Mouse (Mus musculus): ENCODE measurements around the gene Olfr1301. TPM values are rescaled to one million over a fixed set of nuclear protein-coding genes. Genes with fewer than 3 reads are reported as not detected.

Gene Olfr1301
- polyA plus RNA-seq (2012; rRNA removed) (not detected in 2 replicates), polyA plus RNA-seq (2014; fragmentation: Nextera tagmentation; extraction: Ambion mirVana) (not detected in 2 replicates)

DNA sequence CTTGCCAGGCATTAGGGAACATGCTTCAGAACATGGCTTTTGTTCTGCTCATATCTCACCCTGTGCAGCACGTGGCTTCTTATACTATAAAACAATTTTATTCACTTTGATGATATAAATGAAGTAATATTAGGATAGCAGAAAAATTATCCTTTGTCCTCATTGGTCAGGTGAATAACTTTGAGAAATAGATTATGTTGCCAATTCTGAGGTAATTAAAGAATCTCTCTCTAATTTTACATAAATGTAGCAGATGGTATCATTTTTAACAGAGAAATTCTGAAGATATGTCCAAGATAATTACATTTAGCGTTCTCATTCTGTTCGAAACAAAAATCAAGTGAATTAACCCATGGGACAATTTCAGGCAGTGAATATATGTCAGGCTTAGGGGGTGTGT lies at the start of gene Olfr1301:
Gene Olfr1301, plus strand, starts transcription at position 301 of the 400 bp plus-strand sequence.
- Histone ChIP-seq H3K9me3 (ENCODE audit: control insufficient read depth, low read length) (no peaks in the 10 kb centered on the region), H3K4me3 (replicated peaks; ENCODE audit: low read length) (no peak within 1 kb of the TSS), H3K4me1 (ENCODE audit: control insufficient read depth, insufficient read depth, low read length) (no peaks in the 10 kb centered on the region), H3K36me3 (ENCODE audit: control insufficient read depth, insufficient read depth, low read length) (no peaks in the 10 kb centered on the region), H3K9ac (ENCODE audit: low read depth, low read length, severe bottlenecking) (no peak within 1 kb of the TSS), H3K4me2 (replicated peaks; ENCODE audit: low read depth, low read length, severe bottlenecking) (no peak within 1 kb of the TSS), H3K27ac (replicated peaks; ENCODE audit: low read depth, low read length) (no peak within 1 kb of the TSS), H3K27me3 (ENCODE audit: control insufficient read depth, insufficient read depth, low read length) (no peaks in the 10 kb centered on the region)
- no peak for ATAC-seq (ENCODE audit: low FRiP score, low read depth)
- no peak for TF ChIP-seq POLR2A (IDR thresholded peaks at IDR 0.05; ENCODE audit: borderline replicate concordance, extremely low read depth, insufficient read depth, insufficient read length)
- 88% methylated on average over 3 of the region's 3 CpGs for WGBS
- DNase-seq (ENCODE audit: low spot score): no peak

DNA sequence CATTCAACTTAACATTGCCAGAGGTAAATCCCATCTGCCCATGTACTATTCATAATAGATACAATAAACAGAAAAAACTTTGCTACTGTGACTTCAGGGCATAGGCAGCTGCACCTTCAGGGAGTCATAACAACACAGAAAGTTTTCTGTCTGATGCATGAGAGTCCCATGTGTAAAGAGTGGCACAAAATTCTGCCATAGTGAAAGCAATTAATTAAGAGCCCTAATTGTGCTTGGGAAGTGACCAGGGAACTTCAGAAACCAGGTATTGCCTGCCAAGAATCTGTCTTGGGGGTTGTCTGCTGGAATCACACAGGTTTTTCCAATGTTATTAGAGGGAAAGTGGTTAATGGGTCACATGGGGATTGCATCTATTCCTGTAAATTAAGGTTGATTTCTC lies 24.1 kb upstream of the Olfr1301 start:
- ATAC-seq (ENCODE audit: low FRiP score, low read depth) (no peak), DNase-seq (ENCODE audit: low spot score) (no peak)
- H3K27me3 ChIP-seq (ENCODE audit: control insufficient read depth, insufficient read depth, low read length): no peaks in the 10 kb centered on the region

DNA sequence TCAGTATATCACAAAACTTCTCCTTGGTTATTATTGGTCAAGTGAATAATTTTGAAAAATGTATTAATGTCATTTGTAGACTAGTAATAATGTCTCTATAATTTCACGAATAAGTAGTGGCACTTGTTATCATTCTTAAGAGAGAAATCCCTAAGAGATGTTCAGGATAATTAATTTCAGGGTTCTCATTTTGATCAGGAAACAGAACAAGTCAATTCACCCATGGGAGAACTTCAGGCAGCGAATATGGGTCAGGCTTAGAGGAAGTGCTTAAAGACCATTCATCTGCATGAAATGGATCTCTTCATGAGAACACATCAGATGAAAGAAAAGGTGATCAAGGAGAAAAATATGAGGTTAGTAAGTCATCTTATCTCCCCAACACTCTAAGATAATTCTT lies 26.3 kb downstream of the Olfr1301 start, which contains the start of gene Olfr1302:
Gene Olfr1302, plus strand, starts transcription at position 301 of the 400 bp plus-strand sequence.
- Histone ChIP-seq H3K9me3 (ENCODE audit: control insufficient read depth, low read length) (no peaks in the 10 kb centered on the region), H3K4me3 (replicated peaks; ENCODE audit: low read length) (no peak within 1 kb of the TSS), H3K4me1 (ENCODE audit: control insufficient read depth, insufficient read depth, low read length) (no peaks in the 10 kb centered on the region), H3K9ac (ENCODE audit: low read depth, low read length, severe bottlenecking) (no peak within 1 kb of the TSS), H3K27ac (replicated peaks; ENCODE audit: low read depth, low read length) (no peak within 1 kb of the TSS), H3K4me2 (replicated peaks; ENCODE audit: low read depth, low read length, severe bottlenecking) (no peak within 1 kb of the TSS), H3K27me3 (ENCODE audit: control insufficient read depth, insufficient read depth, low read length) (no peaks in the 10 kb centered on the region), H3K36me3 (ENCODE audit: control insufficient read depth, insufficient read depth, low read length) (no peaks in the 10 kb centered on the region)
- DNase-seq (ENCODE audit: low spot score) (no peak), ATAC-seq (ENCODE audit: low FRiP score, low read depth) (no peak)
- WGBS: 76% methylated on average over 2 of the region's 2 CpGs
- TF ChIP-seq POLR2A (IDR thresholded peaks at IDR 0.05; ENCODE audit: borderline replicate concordance, extremely low read depth, insufficient read depth, insufficient read length): no peak

More for the DNA sequence above, 24.1 kb upstream of the Olfr1301 start:
- Histone ChIP-seq H3K9ac (ENCODE audit: low read depth, low read length, severe bottlenecking) (no peak overlapping the region), H3K9me3 (ENCODE audit: control insufficient read depth, low read length) (no peaks in the 10 kb centered on the region), H3K27ac (replicated peaks; ENCODE audit: low read depth, low read length) (no peak overlapping the region), H3K4me2 (replicated peaks; ENCODE audit: low read depth, low read length, severe bottlenecking) (no peak overlapping the region), H3K4me3 (replicated peaks; ENCODE audit: low read length) (no peak overlapping the region), H3K4me1 (ENCODE audit: control insufficient read depth, insufficient read depth, low read length) (no peaks in the 10 kb centered on the region), H3K36me3 (ENCODE audit: control insufficient read depth, insufficient read depth, low read length) (no peaks in the 10 kb centered on the region)
- no peak for TF ChIP-seq POLR2A (IDR thresholded peaks at IDR 0.05; ENCODE audit: borderline replicate concordance, extremely low read depth, insufficient read depth, insufficient read length)

Other genes starting within 250 kb of the Olfr1301 start
- not detected in 2 replicates for gene Olfr1293-ps, start 225.8 kb upstream of the Olfr1301 start, polyA plus RNA-seq (2012; rRNA removed)
- gene Olfr1293-ps, start 225.8 kb upstream of the Olfr1301 start, polyA plus RNA-seq (2014; fragmentation: Nextera tagmentation; extraction: Ambion mirVana): not detected in 2 replicates
- gene Olfr1294, start 210.7 kb upstream of the Olfr1301 start, polyA plus RNA-seq (2012; rRNA removed): not detected in 2 replicates
- not detected in 2 replicates for gene Olfr1294, start 210.7 kb upstream of the Olfr1301 start, polyA plus RNA-seq (2014; fragmentation: Nextera tagmentation; extraction: Ambion mirVana)
- gene Olfr1295, start 181.3 kb upstream of the Olfr1301 start, polyA plus RNA-seq (2012; rRNA removed): not detected in 2 replicates
- gene Olfr1295, start 181.3 kb upstream of the Olfr1301 start, polyA plus RNA-seq (2014; fragmentation: Nextera tagmentation; extraction: Ambion mirVana): not detected in 2 replicates
- gene Olfr1297, start 124.5 kb upstream of the Olfr1301 start, polyA plus RNA-seq (2012; rRNA removed): not detected in 2 replicates
- not detected in 2 replicates for gene Olfr1297, start 124.5 kb upstream of the Olfr1301 start, polyA plus RNA-seq (2014; fragmentation: Nextera tagmentation; extraction: Ambion mirVana)
- not detected in 2 replicates for gene Olfr1298, start 101.8 kb upstream of the Olfr1301 start, polyA plus RNA-seq (2012; rRNA removed)
- gene Olfr1298, start 101.8 kb upstream of the Olfr1301 start, polyA plus RNA-seq (2014; fragmentation: Nextera tagmentation; extraction: Ambion mirVana): not detected in 2 replicates
- gene Olfr1299, start 89.6 kb upstream of the Olfr1301 start, polyA plus RNA-seq (2012; rRNA removed): not detected in 2 replicates
- not detected in 2 replicates for gene Olfr1299, start 89.6 kb upstream of the Olfr1301 start, polyA plus RNA-seq (2014; fragmentation: Nextera tagmentation; extraction: Ambion mirVana)
- gene Olfr1302, start 26.4 kb downstream of the Olfr1301 start, polyA plus RNA-seq (2012; rRNA removed): not detected in 2 replicates
- not detected in 2 replicates for gene Olfr1302, start 26.4 kb downstream of the Olfr1301 start, polyA plus RNA-seq (2014; fragmentation: Nextera tagmentation; extraction: Ambion mirVana)
- not detected in 2 replicates for gene Olfr1303, start 69.3 kb downstream of the Olfr1301 start, polyA plus RNA-seq (2012; rRNA removed)
- gene Olfr1303, start 69.3 kb downstream of the Olfr1301 start, polyA plus RNA-seq (2014; fragmentation: Nextera tagmentation; extraction: Ambion mirVana): not detected in 2 replicates
- not detected in 2 replicates for gene Olfr1305, start 126.1 kb downstream of the Olfr1301 start, polyA plus RNA-seq (2012; rRNA removed)
- gene Olfr1305, start 126.1 kb downstream of the Olfr1301 start, polyA plus RNA-seq (2014; fragmentation: Nextera tagmentation; extraction: Ambion mirVana): not detected in 2 replicates
- gene Olfr1306, start 165.3 kb downstream of the Olfr1301 start, polyA plus RNA-seq (2012; rRNA removed): not detected in 2 replicates
- not detected in 2 replicates for gene Olfr1306, start 165.3 kb downstream of the Olfr1301 start, polyA plus RNA-seq (2014; fragmentation: Nextera tagmentation; extraction: Ambion mirVana)
- not detected in 2 replicates for gene Olfr1307, start 198.4 kb downstream of the Olfr1301 start, polyA plus RNA-seq (2012; rRNA removed)
- 0.01 TPM in 1 of 2 replicates, not detected in the other for gene Olfr1307, start 198.4 kb downstream of the Olfr1301 start, polyA plus RNA-seq (2014; fragmentation: Nextera tagmentation; extraction: Ambion mirVana)
- not detected in 2 replicates for gene Olfr1308, start 213.9 kb downstream of the Olfr1301 start, polyA plus RNA-seq (2012; rRNA removed)
- not detected in 2 replicates for gene Olfr1308, start 213.9 kb downstream of the Olfr1301 start, polyA plus RNA-seq (2014; fragmentation: Nextera tagmentation; extraction: Ambion mirVana)
- gene Olfr1309, start 239.3 kb downstream of the Olfr1301 start, polyA plus RNA-seq (2012; rRNA removed): not detected in 2 replicates
- gene Olfr1309, start 239.3 kb downstream of the Olfr1301 start, polyA plus RNA-seq (2014; fragmentation: Nextera tagmentation; extraction: Ambion mirVana): not detected in 2 replicates

Measured in limb, embryonic 14.5 days (tissue).